Mouse (Mus musculus) liver, adult 2 months (tissue): ENCODE measurements around the gene Oxct2a. TPM values are rescaled to one million over a fixed set of nuclear protein-coding genes. Genes with fewer than 3 reads are reported as not detected.
"Not testable (repeated sequence)": the region's sequence is repeated elsewhere in the genome, so short reads cannot be mapped to it uniquely, and the experiment has no call there.

Experiments
- DNase-seq: peaks from one replicate; pipeline ENCODE4 v3.0.0-alpha.2; 2011; ENCODE audit warnings: low read depth, low spot score; ENCODE audit errors: extremely low read depth
- H3K27ac ChIP-seq: fragments of 200-500 bp; replicated peaks from 2 replicates; pipeline ENCODE4 v1.5.1; 2012; ENCODE audit warnings: low read depth, mild to moderate bottlenecking, control low read depth, inconsistent platforms, low read length; ENCODE audit not compliant: insufficient read depth
- H3K27me3 ChIP-seq: fragments of 200-500 bp; 2 replicates; pipeline ENCODE4 v1.6.1; 2012; ENCODE audit warnings: mild to moderate bottlenecking, moderate library complexity, low read length, inconsistent platforms; ENCODE audit not compliant: control insufficient read depth, insufficient read depth
- H3K36me3 ChIP-seq: fragments of 200-500 bp; 2 replicates; pipeline ENCODE4 v1.6.1; 2012; ENCODE audit warnings: low read length, inconsistent platforms; ENCODE audit not compliant: control insufficient read depth, insufficient read depth
- H3K4me1 ChIP-seq: fragments of 200-500 bp; 2 replicates; pipeline ENCODE4 v1.6.1; 2011; ENCODE audit warnings: low read length; ENCODE audit not compliant: control insufficient read depth, insufficient read depth
- H3K4me3 ChIP-seq: fragments of 200-500 bp; 2 replicates; pipeline ENCODE4 v1.5.1; 2011; ENCODE audit warnings: low read depth, mild to moderate bottlenecking, control low read depth, low read length, moderate library complexity; ENCODE audit not compliant: insufficient read depth
- H3K79me2 ChIP-seq: fragments of 200-500 bp; 2 replicates; pipeline ENCODE4 v1.6.1; 2012; ENCODE audit warnings: inconsistent platforms, mild to moderate bottlenecking, low read length, moderate library complexity; ENCODE audit not compliant: control insufficient read depth, insufficient read depth
- H3K9ac ChIP-seq: fragments of 200-500 bp; 2 replicates; pipeline ENCODE4 v1.6.1; 2012; ENCODE audit warnings: low read depth, mild to moderate bottlenecking, control low read depth, inconsistent platforms, low read length
- CTCF ChIP-seq: fragments of 200-500 bp; IDR thresholded peaks from 2 replicates; pipeline ENCODE4 v1.5.1; 2011; ENCODE audit warnings: low read depth, low read length, control low read depth
- POLR2A ChIP-seq: fragments of 200-500 bp; IDR thresholded peaks from 2 replicates; pipeline ENCODE4 v1.6.1; 2011; ENCODE audit warnings: low read length, control low read depth; ENCODE audit not compliant: insufficient read depth; ENCODE audit errors: extremely low read depth
- WGBS: fragments of 180-500 bp; shearing (Covaris S2); methylation state at CpG from one replicate; pipeline ENCODE4 v1.1.7; 2018; 5-methylcytosine and 5-hydroxymethylcytosine counted together
- polyA plus RNA-seq: library from polyadenylated mRNA; depleted of rRNA; stranded (reverse); fragments of >200 nt; gene quantifications from 2 replicates; pipeline ENCODE4 v1.2.3, GENCODE M21; 2012
- total RNA-seq: library from RNA; depleted of rRNA; stranded (reverse); fragments of >200 nt; gene quantifications from 2 replicates; pipeline ENCODE4 v1.2.3, GENCODE M21; 2014

Oxct2a gene
- total and polyA plus RNA-seq, 2 experiments, result not detected

DNA sequence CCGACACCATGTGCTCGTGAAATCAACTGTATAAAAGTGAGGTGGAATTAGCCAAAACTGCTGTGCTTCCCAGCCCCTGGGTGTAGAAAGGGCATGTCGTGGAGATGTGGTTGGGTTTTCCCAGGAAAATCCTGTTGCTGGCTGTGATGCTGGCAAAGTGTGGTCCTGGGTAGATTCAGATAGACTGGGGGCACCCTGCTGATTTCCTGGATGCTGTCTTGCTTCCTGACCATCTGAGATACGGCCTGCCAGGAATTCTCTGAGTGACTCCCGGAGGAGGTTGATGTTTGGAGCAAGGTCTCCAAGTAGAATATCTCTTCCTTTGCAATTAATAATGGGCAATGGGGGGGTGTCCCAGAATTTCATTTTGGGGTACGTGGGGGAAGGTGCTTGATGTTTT lies 5.5 kb upstream of the Oxct2a start:
- H3K79me2 ChIP-seq, result no peaks in the 10 kb centered on the region
- 71% methylated on average over 6 of the region's 6 CpGs for WGBS
- no peaks in the 10 kb centered on the region for H3K36me3 ChIP-seq
- no peak overlapping the region for H3K9ac ChIP-seq
- TF ChIP-seq CTCF (no peak), POLR2A (no peak)
- H3K27me3 ChIP-seq, result no peaks in the 10 kb centered on the region
- no peaks in the 10 kb centered on the region for H3K4me1 ChIP-seq
- no peak overlapping the region for H3K27ac ChIP-seq
- no peak overlapping the region for H3K4me3 ChIP-seq
- DNase-seq, result no peak

DNA sequence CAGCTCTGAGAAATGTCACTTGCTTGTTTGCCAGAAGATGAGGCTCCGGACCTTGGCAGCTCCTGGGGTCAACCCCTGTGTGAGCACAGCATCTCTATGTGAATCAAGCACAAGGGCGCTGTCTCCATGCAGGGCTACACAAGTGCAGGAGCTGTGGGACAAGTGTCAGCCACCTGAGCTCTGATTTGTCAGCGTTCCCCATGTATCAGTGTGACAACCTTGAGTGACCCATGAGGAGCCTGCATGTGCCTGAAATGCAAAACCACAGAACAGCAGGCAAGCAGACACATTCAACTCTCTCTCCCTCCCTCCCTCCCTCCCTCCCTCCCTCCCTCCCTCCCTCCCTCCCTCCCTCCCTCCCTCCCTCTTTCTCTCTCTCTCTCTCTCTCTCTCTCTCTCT lies 4.2 kb upstream of the Oxct2a start:
- WGBS, result 64% methylated on average over 3 of the region's 3 CpGs

DNA sequence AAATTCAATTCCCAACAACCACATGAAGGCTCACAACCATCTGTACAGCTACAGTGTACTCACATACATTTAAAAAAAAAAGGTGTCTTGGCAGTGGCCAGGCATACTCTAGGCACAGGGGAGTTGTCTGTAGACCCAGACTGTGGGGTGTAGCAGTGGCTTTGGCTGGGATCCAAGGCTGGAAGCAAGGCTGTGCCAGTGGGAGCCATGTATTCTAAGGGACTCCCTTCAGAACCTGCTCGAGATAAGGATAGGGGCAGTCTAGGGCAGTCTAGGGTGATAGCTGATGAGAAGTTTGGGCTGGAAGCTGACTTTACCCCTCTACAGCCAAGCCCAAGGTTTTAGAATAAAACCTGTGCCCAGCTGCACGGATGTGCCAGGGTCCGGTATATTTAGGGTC lies 2.7 kb upstream of the Oxct2a start:
- Histone ChIP-seq H3K79me2 (no peaks in the 10 kb centered on the region), H3K4me3 (no peak overlapping the region), H3K27ac (no peak overlapping the region), H3K27me3 (peaks cover 4% of the 10 kb centered on the region; the same call in 1 of the 2 replicates), H3K4me1 (no peaks in the 10 kb centered on the region), H3K36me3 (no peaks in the 10 kb centered on the region), H3K9ac (no peak overlapping the region)
- TF ChIP-seq POLR2A (no peak), CTCF (no peak)
- no peak for DNase-seq
- 72% methylated on average over 3 of the region's 3 CpGs for WGBS

More for the DNA sequence above, 4.2 kb upstream of the Oxct2a start:
- Histone ChIP-seq H3K36me3 (no peaks in the 10 kb centered on the region), H3K4me3 (no peak overlapping the region), H3K9ac (no peak overlapping the region), H3K4me1 (no peaks in the 10 kb centered on the region), H3K79me2 (no peaks in the 10 kb centered on the region), H3K27ac (no peak overlapping the region), H3K27me3 (peaks cover 4% of the 10 kb centered on the region; the same call in 1 of the 2 replicates)
- TF ChIP-seq POLR2A (no peak), CTCF (no peak)
- DNase-seq, result no peak

DNA sequence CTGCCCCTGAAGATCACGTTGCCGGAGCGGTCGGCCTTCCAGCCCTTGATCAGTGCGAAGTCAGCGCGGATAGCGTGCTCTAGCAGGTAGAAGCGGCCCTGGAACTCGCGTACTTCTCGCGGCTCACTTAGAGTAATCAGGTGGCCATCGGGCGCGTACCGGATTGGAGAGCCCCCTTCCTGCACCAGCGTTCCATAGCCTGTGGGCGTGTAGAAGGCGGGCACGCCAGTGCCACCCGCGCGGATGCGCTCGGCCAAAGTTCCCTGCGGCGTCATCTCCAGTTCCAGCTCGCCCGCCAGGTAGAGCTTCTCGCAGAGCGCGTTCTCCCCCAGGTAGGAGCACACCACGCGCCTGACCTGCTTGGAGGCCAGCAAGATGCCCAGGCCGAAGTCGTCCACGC lies 524 bp downstream of the Oxct2a start:
- WGBS, result 5% methylated on average over 17 of the region's 38 CpGs
- H3K27ac ChIP-seq, H3K27me3 ChIP-seq, H3K4me1 ChIP-seq, H3K9ac ChIP-seq, H3K36me3 ChIP-seq, DNase-seq, H3K79me2 ChIP-seq, H3K4me3 ChIP-seq: not testable (repeated sequence)

DNA sequence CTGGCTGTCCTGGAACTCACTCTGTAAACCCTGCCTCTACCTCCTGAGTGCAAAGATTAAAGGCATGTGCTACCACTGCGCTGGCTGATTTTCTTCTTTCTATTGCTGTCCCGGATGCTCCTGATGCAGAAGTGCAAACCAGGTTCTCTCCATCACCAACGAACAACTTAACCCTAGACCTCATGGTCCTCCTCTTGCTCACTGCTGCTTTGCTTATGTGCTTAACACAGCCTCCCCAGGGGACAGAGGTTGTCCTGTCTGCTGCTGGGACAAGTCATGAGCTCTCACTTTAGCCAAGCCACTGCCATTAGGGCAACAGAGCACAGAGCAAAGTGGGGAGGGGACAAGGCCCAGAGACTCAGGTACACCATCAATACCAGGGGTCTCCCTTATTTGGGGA lies 8.9 kb downstream of the Oxct2a start:
- H3K4me1 ChIP-seq, result no peaks in the 10 kb centered on the region
- H3K9ac ChIP-seq, result no peak overlapping the region
- H3K79me2 ChIP-seq, result no peaks in the 10 kb centered on the region
- no peaks in the 10 kb centered on the region for H3K27me3 ChIP-seq
- no peak for TF ChIP-seq CTCF
- TF ChIP-seq POLR2A, result no peak
- no peaks in the 10 kb centered on the region for H3K36me3 ChIP-seq
- 94% methylated on average over 3 of the region's 3 CpGs for WGBS
- H3K4me3 ChIP-seq, result no peak overlapping the region
- no peak for DNase-seq
- no peak overlapping the region for H3K27ac ChIP-seq

DNA sequence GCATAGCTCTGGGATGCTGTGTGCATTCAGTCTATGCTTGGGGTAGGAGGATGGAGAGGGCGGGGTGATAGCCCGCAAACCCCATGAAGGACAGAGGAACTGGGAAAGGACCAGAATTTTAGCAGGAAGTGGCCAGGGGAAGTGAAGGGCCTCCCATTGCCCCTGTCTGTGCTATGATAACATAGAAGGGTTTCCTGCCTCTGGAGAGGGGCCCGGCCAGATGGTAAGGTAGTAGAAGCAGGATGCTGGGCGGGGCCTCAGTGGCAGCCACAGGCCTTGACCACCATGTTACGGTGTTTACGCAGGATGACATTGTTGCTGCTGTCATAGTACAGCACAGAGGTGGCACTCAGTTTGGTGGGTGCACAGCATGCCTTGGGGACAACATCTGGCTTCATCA lies 10.4 kb downstream of the Oxct2a start:
- 88% methylated on average over 6 of the region's 6 CpGs for WGBS
- Histone ChIP-seq H3K4me3 (no peak overlapping the region), H3K27ac (no peak overlapping the region), H3K9ac (no peak overlapping the region), H3K79me2 (no peaks in the 10 kb centered on the region), H3K4me1 (no peaks in the 10 kb centered on the region), H3K27me3 (no peaks in the 10 kb centered on the region), H3K36me3 (no peaks in the 10 kb centered on the region)
- TF ChIP-seq CTCF, result no peak
- TF ChIP-seq POLR2A, result no peak
- DNase-seq, result no peak

DNA sequence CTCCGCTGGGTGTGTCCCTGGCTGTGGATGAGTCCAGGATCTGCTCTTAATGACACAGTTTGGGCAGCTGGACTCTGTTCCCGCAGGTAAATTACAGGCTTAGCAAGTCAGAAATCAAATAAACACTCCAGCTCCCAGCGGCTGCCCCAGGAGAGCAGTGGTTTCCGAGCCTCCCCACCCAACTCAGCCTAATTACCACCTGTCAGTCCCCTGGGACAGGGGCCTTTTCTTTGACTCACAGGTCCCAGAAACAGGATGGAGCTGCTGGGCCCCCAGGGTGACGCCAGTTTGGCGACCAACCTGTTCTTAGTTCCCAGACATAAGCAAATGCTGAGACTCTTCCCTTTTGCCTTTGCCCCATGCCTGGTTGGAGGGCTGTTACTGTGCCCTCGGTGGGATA lies 11.6 kb downstream of the Oxct2a start:
- Histone ChIP-seq H3K27ac (no peak overlapping the region), H3K27me3 (no peaks in the 10 kb centered on the region), H3K36me3 (no peaks in the 10 kb centered on the region), H3K4me3 (no peak overlapping the region), H3K79me2 (no peaks in the 10 kb centered on the region), H3K9ac (no peak overlapping the region), H3K4me1 (no peaks in the 10 kb centered on the region)
- no peak for TF ChIP-seq CTCF
- TF ChIP-seq POLR2A, result no peak
- DNase-seq, result no peak
- WGBS, result 93% methylated on average over 7 of the region's 7 CpGs
